Mouse (Mus musculus) layer of hippocampus, adult 11-12 months (tissue): ENCODE data around the gene Cd163.
"Not testable (repeated sequence)": the region's sequence is repeated elsewhere in the genome, so short reads cannot be mapped to it uniquely, and the experiment has no call there.

Source experiments
- DNase-seq: peaks from one replicate; pipeline ENCODE4 v3.0.0; 2022; ENCODE audit warnings: low spot score

Gene Cd163

GRCm38 (mm10) chr6:124304356-124304755 is at the start of gene Cd163:
Gene Cd163 (plus strand): TSS chr6:124304656.
- no peak for DNase-seq

- no peak for DNase-seq
These were observed 48.6 kb upstream of the Cd163 start for GRCm38 (mm10) chr6:124255721-124256470.

- peak; percentile 70 for DNase-seq
These were observed 44.1 kb upstream of the Cd163 start for GRCm38 (mm10) chr6:124260198-124260931.

- peak; percentile 71 for DNase-seq
These were observed 41.8 kb upstream of the Cd163 start for GRCm38 (mm10) chr6:124262696-124263095.

GRCm38 (mm10) chr6:124273231-124273880 is 31.1 kb upstream of the Cd163 start:
- DNase-seq, result peak; percentile 12

GRCm38 (mm10) chr6:124277641-124278040 is 26.8 kb upstream of the Cd163 start:
- no peak for DNase-seq

GRCm38 (mm10) chr6:124278291-124278690 is 26.2 kb upstream of the Cd163 start:
- DNase-seq, result no peak

GRCm38 (mm10) chr6:124282731-124283130 is 21.7 kb upstream of the Cd163 start:
- no peak for DNase-seq

- DNase-seq, result not testable (repeated sequence)
These were observed 7.1 kb upstream of the Cd163 start for GRCm38 (mm10) chr6:124297378-124297777.

GRCm38 (mm10) chr6:124301447-124302192 is 2.8 kb upstream of the Cd163 start:
- no peak for DNase-seq

- DNase-seq, result no peak
These were observed 4.5 kb downstream of the Cd163 start for GRCm38 (mm10) chr6:124308935-124309334.

GRCm38 (mm10) chr6:124312292-124312691 is 7.8 kb downstream of the Cd163 start:
- no peak for DNase-seq

GRCm38 (mm10) chr6:124320371-124320770 is 15.9 kb downstream of the Cd163 start:
- no peak for DNase-seq

GRCm38 (mm10) chr6:124321481-124322475 is 17.3 kb downstream of the Cd163 start:
- DNase-seq, result no peak

GRCm38 (mm10) chr6:124328394-124328991 is 24.0 kb downstream of the Cd163 start:
- no peak for DNase-seq

- DNase-seq, result no peak
These were observed 25.2 kb downstream of the Cd163 start for GRCm38 (mm10) chr6:124329622-124330021.

GRCm38 (mm10) chr6:124345096-124345495 is 40.6 kb downstream of the Cd163 start:
- peak; percentile 8 for DNase-seq

- DNase-seq, result no peak
These were observed 42.2 kb downstream of the Cd163 start for GRCm38 (mm10) chr6:124346613-124347012.

GRCm38 (mm10) chr6:124353246-124353645 is 48.8 kb downstream of the Cd163 start:
- DNase-seq, result no peak

- DNase-seq, result no peak
These were observed 54.5 kb downstream of the Cd163 start for GRCm38 (mm10) chr6:124358953-124359352.
